Mouse (Mus musculus) ES-Bruce4 (cell line): ENCODE measurements around the gene Mgat5. TPM values are rescaled to one million over a fixed set of nuclear protein-coding genes. Genes with fewer than 3 reads are reported as not detected.
A peak's percentile ranks its signal among the peaks of the same experiment; 100 is the strongest.

Experiments
- H3K27ac ChIP-seq: 2 replicates; pipeline ENCODE4 v1.5.1; 2012; ENCODE audit warnings: low read length, inconsistent platforms; ENCODE audit not compliant: insufficient read depth
- H3K27me3 ChIP-seq: 2 replicates; pipeline ENCODE4 v1.6.1; 2012; ENCODE audit warnings: mild to moderate bottlenecking, low read length, inconsistent platforms; ENCODE audit not compliant: control insufficient read depth, poor library complexity, insufficient read depth, severe bottlenecking
- H3K36me3 ChIP-seq: 2 replicates; pipeline ENCODE4 v1.6.1; 2012; ENCODE audit warnings: inconsistent platforms, mild to moderate bottlenecking, low read length, moderate library complexity; ENCODE audit not compliant: control insufficient read depth, poor library complexity, insufficient read depth, severe bottlenecking
- H3K4me1 ChIP-seq: one replicate; pipeline ENCODE4 v1.8.1; 2011; ENCODE audit warnings: low read length; ENCODE audit not compliant: control insufficient read depth, insufficient read depth
- H3K4me3 ChIP-seq: 2 replicates; pipeline ENCODE4 v1.5.1; 2011; ENCODE audit warnings: low read depth, mild to moderate bottlenecking, low read length
- H3K9ac ChIP-seq: 2 replicates; pipeline ENCODE4 v1.6.1; 2012; ENCODE audit warnings: low read depth, mild to moderate bottlenecking, inconsistent platforms; ENCODE audit not compliant: poor library complexity, severe bottlenecking
- H3K9me3 ChIP-seq: replicated peaks from 2 replicates; pipeline ENCODE4 v1.6.1; 2012; ENCODE audit warnings: mild to moderate bottlenecking, low read length, inconsistent platforms; ENCODE audit not compliant: control insufficient read depth, poor library complexity, insufficient read depth, severe bottlenecking
- CTCF ChIP-seq: IDR thresholded peaks from one replicate; pipeline ENCODE4 v1.8.1; 2011; ENCODE audit warnings: low read depth, low read length
- EP300 ChIP-seq: IDR thresholded peaks from 2 replicates; pipeline ENCODE4 v1.6.1; 2011; ENCODE audit warnings: low read depth, low read length; ENCODE audit not compliant: insufficient read depth
- POLR2A ChIP-seq: IDR thresholded peaks from one replicate; pipeline ENCODE4 v1.8.1; 2011; ENCODE audit warnings: low read length; ENCODE audit not compliant: insufficient read depth
- polyA plus RNA-seq: library from polyadenylated mRNA; stranded (reverse); fragments of >200 nt; gene quantifications from 2 replicates; pipeline ENCODE4 v1.2.4, GENCODE M21; 2011; ENCODE audit warnings: low read depth; ENCODE audit not compliant: missing spikeins, insufficient read depth, insufficient read length

Gene Mgat5
- polyA plus RNA-seq, 1 experiment, result 9.9 TPM

GRCm38 (mm10) chr1:127236396-127236795 lies 31.6 kb downstream of the Mgat5 start:
- H3K4me3 ChIP-seq, result no peak overlapping the region
- H3K4me1 ChIP-seq, result no peaks in the 10 kb centered on the region
- TF ChIP-seq CTCF, result no peak
- TF ChIP-seq POLR2A, result no peak
- peak; percentile 49; the same call in 1 of the 2 replicates for TF ChIP-seq EP300
- no peak overlapping the region for H3K9ac ChIP-seq
- no peaks in the 10 kb centered on the region for H3K36me3 ChIP-seq
- no peak overlapping the region for H3K27ac ChIP-seq
- H3K9me3 ChIP-seq, result no peaks in the 10 kb centered on the region
- H3K27me3 ChIP-seq, result no peaks in the 10 kb centered on the region

GRCm38 (mm10) chr1:127238871-127239314 lies 34.1 kb downstream of the Mgat5 start:
- H3K4me3 ChIP-seq, result no peak overlapping the region
- H3K27me3 ChIP-seq, result no peaks in the 10 kb centered on the region
- H3K9me3 ChIP-seq, result no peaks in the 10 kb centered on the region
- peaks cover 2% of the 10 kb centered on the region for H3K4me1 ChIP-seq
- H3K9ac ChIP-seq, result no peak overlapping the region
- TF ChIP-seq POLR2A (no peak), CTCF (peak; percentile 68), EP300 (no peak)
- H3K36me3 ChIP-seq, result no peaks in the 10 kb centered on the region
- H3K27ac ChIP-seq, result no peak overlapping the region

GRCm38 (mm10) chr1:127239914-127240313 lies 35.1 kb downstream of the Mgat5 start:
- H3K27ac ChIP-seq, result no peak overlapping the region
- no peaks in the 10 kb centered on the region for H3K27me3 ChIP-seq
- H3K36me3 ChIP-seq, result no peaks in the 10 kb centered on the region
- no peak overlapping the region for H3K9ac ChIP-seq
- H3K4me1 ChIP-seq, result peaks cover 6% of the 10 kb centered on the region
- H3K9me3 ChIP-seq, result no peaks in the 10 kb centered on the region
- H3K4me3 ChIP-seq, result no peak overlapping the region
- TF ChIP-seq EP300, result no peak
- no peak for TF ChIP-seq POLR2A
- no peak for TF ChIP-seq CTCF

GRCm38 (mm10) chr1:127242151-127242887 lies 37.5 kb downstream of the Mgat5 start:
- no peaks in the 10 kb centered on the region for H3K36me3 ChIP-seq

GRCm38 (mm10) chr1:127242888-127243588 lies 38.2 kb downstream of the Mgat5 start:
- H3K4me1 ChIP-seq, result peaks cover 6% of the 10 kb centered on the region
- H3K36me3 ChIP-seq, result no peaks in the 10 kb centered on the region
- no peaks in the 10 kb centered on the region for H3K27me3 ChIP-seq
- H3K9me3 ChIP-seq, result no peaks in the 10 kb centered on the region
- TF ChIP-seq POLR2A, result no peak
- TF ChIP-seq EP300, result no peak
- no peak for TF ChIP-seq CTCF
- no peak overlapping the region for H3K4me3 ChIP-seq
- H3K27ac ChIP-seq, result no peak overlapping the region
- H3K9ac ChIP-seq, result no peak overlapping the region

More at GRCm38 (mm10) chr1:127242151-127242887, 37.5 kb downstream of the Mgat5 start:
- Histone ChIP-seq H3K4me1 (peaks cover 6% of the 10 kb centered on the region), H3K4me3 (no peak overlapping the region), H3K9me3 (no peaks in the 10 kb centered on the region), H3K27me3 (no peaks in the 10 kb centered on the region), H3K9ac (no peak overlapping the region), H3K27ac (no peak overlapping the region; the same call in 1 of the 2 replicates)
- TF ChIP-seq POLR2A, result no peak
- TF ChIP-seq EP300, result 0 out of 2 replicates have a peak, but pooled peaks have one; percentile 30

GRCm38 (mm10) chr1:127244054-127244770 lies 39.4 kb downstream of the Mgat5 start:
- no peak for TF ChIP-seq POLR2A
- no peak for TF ChIP-seq CTCF
- peak; percentile 87 for TF ChIP-seq EP300
- no peak overlapping the region for H3K27ac ChIP-seq
- H3K9ac ChIP-seq, result no peak overlapping the region
- H3K36me3 ChIP-seq, result no peaks in the 10 kb centered on the region
- H3K4me3 ChIP-seq, result no peak overlapping the region
- H3K4me1 ChIP-seq, result peaks cover 6% of the 10 kb centered on the region
- H3K27me3 ChIP-seq, result no peaks in the 10 kb centered on the region
- H3K9me3 ChIP-seq, result no peaks in the 10 kb centered on the region
